Mouse (Mus musculus) layer of hippocampus, adult 2 months (tissue): ENCODE measurements at regions not wholly inside any gene's neighbourhood (a gene's known extent, or its start where the extent isn't known, plus 50 kb on each side); places are given as distances from the start of the nearest gene placed in this dataset.
A peak's percentile ranks its signal among the peaks of the same experiment; 100 is the strongest.

ENCODE experiments used
- DNase-seq, 2 experiments: peaks; one replicate each; pipeline ENCODE4 v3.0.0; 2022; ENCODE audit warnings: low spot score in 2 of 2
- H3K27ac ChIP-seq: fragments of 200-600 bp; 2 replicates; pipeline ENCODE4 v1.8.1; 2022
- H3K4me3 ChIP-seq: fragments of 200-600 bp; 2 replicates; pipeline ENCODE4 v1.8.1; 2022; ENCODE audit warnings: mild to moderate bottlenecking
- CTCF ChIP-seq: fragments of 200-600 bp; conservative IDR thresholded peaks from 2 replicates; pipeline ENCODE4 v1.8.1; 2022; ENCODE audit warnings: antibody characterized with exemption, mild to moderate bottlenecking, moderate library complexity

- Histone ChIP-seq H3K4me3 (no peak overlapping the region), H3K27ac (no peak overlapping the region)
- TF ChIP-seq CTCF = no peak
- no peak for DNase-seq
Observed at GRCm38 (mm10) chr1:108925563-108925962, 1056.7 kb upstream of the Cdh7 start.

DNA sequence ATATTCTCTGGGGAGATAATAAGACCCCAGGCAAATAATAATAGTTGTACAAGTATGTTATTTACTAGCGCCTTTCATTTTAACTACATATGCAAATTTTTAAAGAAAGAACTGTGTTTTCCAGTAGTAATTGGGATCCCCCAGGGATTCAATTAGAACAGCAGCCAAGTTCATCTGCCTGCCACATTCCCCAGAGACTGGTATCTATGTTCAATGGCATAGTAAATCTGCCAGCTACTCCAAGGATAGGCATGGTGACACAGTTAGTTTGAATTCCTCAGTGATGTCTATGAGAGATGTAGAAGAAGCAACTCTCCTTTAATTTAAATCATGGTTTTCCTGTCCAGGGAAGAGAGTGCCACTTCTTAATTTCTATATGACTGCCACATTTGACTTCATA lies 1047.9 kb upstream of the Cdh7 start:
- no peak for TF ChIP-seq CTCF
- no peak for DNase-seq
- Histone ChIP-seq H3K4me3 (no peak overlapping the region), H3K27ac (no peak overlapping the region)

GRCm38 (mm10) chr1:108974866-108975265 lies 1007.4 kb upstream of the Cdh7 start:
- H3K4me3 ChIP-seq = no peak overlapping the region
- no peak for TF ChIP-seq CTCF
- peak; percentile 4 to 14 for DNase-seq
- H3K27ac ChIP-seq = no peak overlapping the region

DNA sequence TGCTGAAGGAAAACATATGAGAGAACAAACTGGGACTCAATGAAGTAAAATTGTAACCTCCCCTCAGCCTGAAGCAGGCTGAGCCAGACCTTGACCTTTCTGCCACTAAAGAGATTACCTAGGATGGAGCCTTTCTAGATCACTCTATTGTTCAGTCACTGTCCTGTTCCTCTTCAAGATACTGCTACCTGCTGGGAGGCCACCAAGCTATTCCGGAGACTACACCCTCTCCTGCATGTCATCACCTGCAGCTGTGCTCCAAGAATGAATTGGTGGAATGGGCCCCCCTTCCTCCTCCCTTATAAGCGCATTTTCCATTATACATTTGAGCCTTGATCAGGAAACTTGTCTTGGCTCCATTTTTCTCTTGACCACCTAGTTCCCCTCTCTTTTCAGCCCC lies 987.6 kb upstream of the Cdh7 start:
- Histone ChIP-seq H3K4me3 (no peak overlapping the region), H3K27ac (no peak overlapping the region)
- no peak for TF ChIP-seq CTCF
- no peak for DNase-seq
